Mouse (Mus musculus) C2C12 (cell line): ENCODE measurements at regions not wholly inside any gene's neighbourhood (a gene's known extent, or its start where the extent isn't known, plus 50 kb on each side); places are given as distances from the start of the nearest gene placed in this dataset.

Experiments used
- CTCF ChIP-seq: IDR thresholded peaks from one replicate; pipeline ENCODE4 v1.5.1; 2011; ENCODE audit not compliant: control insufficient read depth, insufficient read depth, insufficient read length
- FOSL1 ChIP-seq: IDR thresholded peaks from one replicate; pipeline ENCODE4 v1.8.0; 2011; ENCODE audit warnings: mild to moderate bottlenecking, low read length; ENCODE audit not compliant: poor library complexity, insufficient read depth, severe bottlenecking
- MAX ChIP-seq: IDR thresholded peaks from one replicate; pipeline ENCODE4 v1.6.1; 2011; ENCODE audit warnings: mild to moderate bottlenecking, control low read depth
- MYOD1 ChIP-seq: IDR thresholded peaks from one replicate; pipeline ENCODE4 v1.6.1; 2011; ENCODE audit warnings: low read depth; ENCODE audit not compliant: control insufficient read depth, insufficient read length

DNA sequence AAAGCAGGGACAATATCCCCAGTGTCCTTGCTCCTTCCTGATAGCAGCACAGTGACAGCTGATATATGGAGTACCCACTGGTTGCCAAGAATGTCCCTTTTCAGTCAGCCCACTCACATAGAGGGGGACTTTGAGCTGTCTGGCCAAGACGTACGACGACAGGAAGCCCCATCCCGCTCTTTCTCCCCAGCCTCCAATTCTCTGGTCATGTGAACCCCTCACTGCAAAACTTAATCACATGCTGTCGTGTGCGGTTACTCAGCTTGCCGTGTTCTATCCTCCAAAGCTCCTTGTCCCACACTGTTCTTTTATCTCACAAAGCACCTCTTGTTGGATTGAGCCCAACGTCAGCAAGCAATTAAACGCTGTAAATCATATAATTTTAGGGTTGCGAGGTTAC is 286.2 kb upstream of the Nfia start:
- no peak for TF ChIP-seq CTCF
- TF ChIP-seq MAX, result no peak
- TF ChIP-seq MYOD1, result no peak
- TF ChIP-seq FOSL1, result no peak
